Comparison of ENCODE assay signal across 8 mouse cellular contexts in the genomic region with DNA sequence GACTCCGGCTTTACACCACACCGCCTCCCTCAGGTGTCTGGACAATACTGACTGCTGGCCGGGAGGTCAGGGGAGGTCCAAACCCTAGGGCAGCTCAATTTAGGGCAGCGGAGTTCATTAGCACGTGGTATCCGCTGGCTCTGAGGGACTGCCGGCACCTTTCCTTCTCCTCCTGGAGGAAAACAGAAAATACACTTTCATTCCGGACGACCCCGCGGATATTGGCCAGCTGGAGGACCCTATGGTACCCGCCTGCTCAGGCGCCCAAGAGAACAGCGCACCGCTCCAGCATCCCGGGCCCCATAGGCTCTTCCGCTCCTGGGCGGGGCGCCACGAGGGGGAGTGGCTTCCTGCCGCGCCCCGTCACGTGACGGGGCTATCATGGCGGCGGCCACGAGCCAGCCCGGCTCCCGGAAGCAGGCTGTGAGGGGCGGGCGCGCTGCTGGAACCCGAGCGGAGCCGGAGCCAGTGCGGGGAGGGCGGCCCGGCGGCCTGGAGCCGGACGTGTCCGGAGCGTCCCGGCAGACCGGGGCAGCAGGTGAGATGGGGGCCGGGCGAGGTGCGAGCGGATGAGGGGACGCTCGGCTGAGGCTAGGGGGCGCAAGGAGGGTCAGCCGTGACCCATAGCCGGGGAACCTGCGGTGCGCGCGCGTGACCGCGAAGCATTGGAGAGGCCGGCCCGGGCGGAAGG. TPM values are rescaled to one million over a fixed set of nuclear protein-coding genes. Genes with fewer than 3 reads are reported as not detected.
DNase-seq lines count a peak whose midpoint lies in the region; ATAC-seq lines count a peak whose summit lies in the region.

A gene (plus strand): TSS at position 363 of the 691 bp plus-strand sequence.

- intact Hi-C loops in left cerebral cortex, postnatal 14 days (cut with DNase I), result loop anchor here (2.0 kb wide), 1 partner anchor 32 kb away; no protein-coding TSS in a partner anchor

- H3K9me3 ChIP-seq in intestine, embryonic 14.5 days (ENCODE audit: control insufficient read depth, low read length), result no peaks in the 10 kb centered on the region

- DNase-seq in adrenal gland, adult 2 months, result peak; percentile 92
- peak; percentile 96 for DNase-seq in embryo, embryonic 11 days
- peak; percentile 91 for DNase-seq in gastrocnemius, postnatal 25 days
- DNase-seq in intestine, embryonic 14.5 days (ENCODE audit: low spot score), result peak; percentile 90
- peak; percentile 84 to 86 for DNase-seq in left cerebral cortex, postnatal 14 days (ENCODE audit: low spot score in 2 of 2)
- peak; percentile 92 for DNase-seq in right cerebral cortex, postnatal 14 days
- DNase-seq in urinary bladder, postnatal 25 days (ENCODE audit: low spot score), result peak; percentile 86

- whole genome bisulfite sequencing in intestine, embryonic 14.5 days, result under 1% methylated on average over 64 of the region's 65 CpGs

- peaks cover 10% of the 10 kb centered on the region for H3K4me1 ChIP-seq in intestine, embryonic 14.5 days (replicated peaks; ENCODE audit: control insufficient read depth, insufficient read depth, low read length)

- no peaks in the 10 kb centered on the region for H3K27me3 ChIP-seq in intestine, embryonic 14.5 days (replicated peaks; ENCODE audit: control insufficient read depth, insufficient read depth, low read length)

- H3K27ac ChIP-seq in intestine, embryonic 14.5 days (ENCODE audit: low read depth), result peak within 1 kb of the TSS; percentile 78

- H3K36me3 ChIP-seq in intestine, embryonic 14.5 days (ENCODE audit: control insufficient read depth, insufficient read depth, low read length), result peaks cover 20% of the 10 kb centered on the region

- H3K4me2 ChIP-seq in intestine, embryonic 14.5 days (ENCODE audit: low read length), result peak within 1 kb of the TSS; percentile 82

- peak; percentile 95 for ATAC-seq in intestine, embryonic 14.5 days (replicated peaks; ENCODE audit: low FRiP score, low TSS enrichment, low read depth)
- peak; percentile 88 for ATAC-seq in megakaryocyte-erythroid progenitor cell, adult 5-6 weeks (replicated peaks; ENCODE audit: low FRiP score, low TSS enrichment, poor library complexity, severe bottlenecking)

- H3K4me3 ChIP-seq in intestine, embryonic 14.5 days (ENCODE audit: low read depth, low read length), result peak within 1 kb of the TSS; percentile 76

- peak within 1 kb of the TSS; percentile 60 for H3K9ac ChIP-seq in intestine, embryonic 14.5 days (ENCODE audit: low read length)

RNA-seq across cellular contexts. Expression of the gene that starts here (rescaled TPM):
- total RNA-seq in adrenal gland, adult 2 months (2021), result 10 to 100 TPM; 38.2 to 46.3 TPM
- 99.6 and 108 TPM in 2 replicates for polyA plus RNA-seq in adrenal gland, adult 2 months (2012; rRNA removed)
- total RNA-seq in gastrocnemius, postnatal 25 days (2021), result 10 to 100 TPM; 12.1 to 14.1 TPM
- 65.3 and 67.1 TPM in 2 replicates for polyA plus RNA-seq in intestine, embryonic 14.5 days (2014; fragmentation: Nextera tagmentation; extraction: Ambion mirVana)
- total RNA-seq in left cerebral cortex, postnatal 14 days (2021), result 10 to 100 TPM; 36.8 to 40.6 TPM
- 30.4 and 32.9 TPM in 2 replicates for total RNA-seq in megakaryocyte-erythroid progenitor cell, adult 5-6 weeks (2014; fragmentation: Nextera tagmentation)
- 14.2 and 19.5 TPM in 2 replicates for total RNA-seq in megakaryocyte-erythroid progenitor cell, adult 5-6 weeks (2017)

Comparison
In these comparisons a context has a peak if more than half of its experiments do, and no peak if none do; other contexts are left out.
1. Peak in every context shown above with its lines: DNase-seq, ATAC-seq, H3K4me3 ChIP-seq and H3K27ac ChIP-seq.